Mouse (Mus musculus): ENCODE results near the gene Leng8. TPM values are rescaled to one million over a fixed set of nuclear protein-coding genes. Genes with fewer than 3 reads are reported as not detected.

Leng8 gene
- polyA plus RNA-seq, 1 experiment from 2014 or later, result 57.4 TPM

- Histone ChIP-seq H3K4me2 (ENCODE audit: low read length) (no peak overlapping the region), H3K36me3 (ENCODE audit: control insufficient read depth, insufficient read depth, low read length) (no peaks in the 10 kb centered on the region), H3K27ac (ENCODE audit: low read depth, low read length) (no peak overlapping the region), H3K27me3 (replicated peaks; ENCODE audit: control insufficient read depth, insufficient read depth, low read length) (no peaks in the 10 kb centered on the region), H3K9ac (ENCODE audit: low read depth, low read length) (no peak overlapping the region), H3K9me3 (ENCODE audit: control insufficient read depth, low read length) (no peaks in the 10 kb centered on the region), H3K4me1 (ENCODE audit: control insufficient read depth, insufficient read depth, low read depth, low read length) (peaks cover 3% of the 10 kb centered on the region; the same call in 1 of the 2 replicates), H3K4me3 (ENCODE audit: low read length) (no peak overlapping the region)
- no peak for ATAC-seq
Observed at GRCm38 (mm10) chr7:4167098-4167497, 30.3 kb downstream of the Leng8 start.

DNA sequence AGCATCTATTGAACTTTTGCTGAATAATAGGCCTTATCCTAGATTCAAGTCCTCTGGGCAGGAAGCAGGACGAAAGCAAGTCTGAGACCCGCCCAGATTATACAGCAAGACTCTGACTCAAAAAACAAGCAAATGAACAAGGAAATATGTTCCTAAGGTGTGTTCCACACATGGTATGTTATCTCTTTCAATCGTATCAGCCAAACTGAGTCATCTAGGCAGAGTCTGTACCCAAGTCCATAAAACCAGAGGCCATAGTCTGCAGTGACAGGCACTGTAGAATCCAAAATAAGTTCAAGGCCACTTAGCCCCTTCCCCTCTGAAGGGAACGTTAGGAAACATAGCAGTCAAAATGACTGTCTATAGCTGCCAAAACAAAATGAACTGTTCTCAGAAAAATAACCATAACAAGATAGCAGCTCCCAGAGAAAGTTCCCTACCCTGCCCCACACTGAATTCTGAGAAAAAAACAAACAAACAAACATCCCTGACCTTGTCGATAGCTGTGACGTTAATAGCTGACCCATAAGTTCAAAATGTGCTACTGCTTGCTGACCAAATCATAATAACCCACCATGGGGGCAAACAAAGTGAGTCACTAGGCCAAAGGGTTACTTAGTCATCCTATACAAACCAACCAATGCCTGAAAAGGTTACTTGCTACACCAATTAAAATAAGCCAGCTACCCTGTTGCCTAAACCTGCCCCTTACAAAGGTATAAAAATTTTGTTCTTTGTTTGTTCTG, 33.5 kb downstream of the Leng8 start:
- no peaks in the 10 kb centered on the region for H3K36me3 ChIP-seq (ENCODE audit: control insufficient read depth, insufficient read depth, low read length)
- no peaks in the 10 kb centered on the region for H3K4me1 ChIP-seq (ENCODE audit: control insufficient read depth, insufficient read depth, low read depth, low read length)
- 84% methylated on average over 6 of the region's 6 CpGs for WGBS
- H3K9me3 ChIP-seq (ENCODE audit: control insufficient read depth, low read length), result no peaks in the 10 kb centered on the region
- H3K27ac ChIP-seq (ENCODE audit: low read depth, low read length), result no peak overlapping the region
- no peak overlapping the region for H3K4me2 ChIP-seq (ENCODE audit: low read length)
- H3K9ac ChIP-seq (ENCODE audit: low read depth, low read length), result no peak overlapping the region
- no peaks in the 10 kb centered on the region for H3K27me3 ChIP-seq (replicated peaks; ENCODE audit: control insufficient read depth, insufficient read depth, low read length)
- H3K4me3 ChIP-seq (ENCODE audit: low read length), result no peak overlapping the region
- ATAC-seq, result no peak

DNA sequence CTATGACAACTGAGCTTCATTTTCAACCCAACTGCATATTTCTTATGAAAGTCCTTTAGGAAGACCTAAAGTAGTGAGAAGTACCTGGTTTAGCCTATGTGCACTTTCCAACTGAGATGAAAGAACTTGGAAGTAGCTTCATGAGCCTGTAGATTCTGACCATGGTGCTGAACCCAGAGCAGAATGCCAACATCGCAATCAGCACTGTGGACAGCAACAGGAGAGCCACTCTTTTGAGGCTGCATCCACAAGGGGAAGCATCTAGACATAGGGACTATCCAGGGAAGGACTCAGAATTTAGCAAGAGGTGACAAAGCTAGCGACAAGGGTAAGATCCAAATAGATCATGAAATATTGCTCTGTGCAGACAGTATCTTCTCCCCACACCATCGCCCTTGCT, 41.6 kb downstream of the Leng8 start:
- ATAC-seq, result no peak
- Histone ChIP-seq H3K9ac (ENCODE audit: low read depth, low read length) (no peak overlapping the region), H3K36me3 (ENCODE audit: control insufficient read depth, insufficient read depth, low read length) (no peaks in the 10 kb centered on the region), H3K27me3 (replicated peaks; ENCODE audit: control insufficient read depth, insufficient read depth, low read length) (no peaks in the 10 kb centered on the region), H3K4me1 (ENCODE audit: control insufficient read depth, insufficient read depth, low read depth, low read length) (no peaks in the 10 kb centered on the region), H3K4me3 (ENCODE audit: low read length) (no peak overlapping the region), H3K4me2 (ENCODE audit: low read length) (no peak overlapping the region), H3K9me3 (ENCODE audit: control insufficient read depth, low read length) (no peaks in the 10 kb centered on the region), H3K27ac (ENCODE audit: low read depth, low read length) (no peak overlapping the region)
- 52% methylated on average over 3 of the region's 3 CpGs for WGBS

Other genes starting within 250 kb of the Leng8 start
- 0.10 TPM in 1 of 2 replicates, not detected in the other for gene Gm14548, start 238.9 kb upstream of the Leng8 start, polyA plus RNA-seq (2015; fragmentation: Nextera tagmentation; extraction: Ambion mirVana)
- gene Lilra6, start 221.5 kb upstream of the Leng8 start, polyA plus RNA-seq (2015; fragmentation: Nextera tagmentation; extraction: Ambion mirVana), result not detected in 2 replicates
- gene Lair1, start 73.8 kb upstream of the Leng8 start, polyA plus RNA-seq (2015; fragmentation: Nextera tagmentation; extraction: Ambion mirVana), result 3.1 and 3.5 TPM in 2 replicates
- gene Ttyh1, start 17.6 kb upstream of the Leng8 start, polyA plus RNA-seq (2015; fragmentation: Nextera tagmentation; extraction: Ambion mirVana), result 204 and 239 TPM in 2 replicates
- gene Leng9, start 13.3 kb downstream of the Leng8 start, polyA plus RNA-seq (2015; fragmentation: Nextera tagmentation; extraction: Ambion mirVana), result 6.0 and 6.8 TPM in 2 replicates
- 8.5 and 9.7 TPM in 2 replicates for gene Cdc42ep5, start 27.8 kb downstream of the Leng8 start, polyA plus RNA-seq (2015; fragmentation: Nextera tagmentation; extraction: Ambion mirVana)
- 0.10 and 0.11 TPM in 2 replicates for gene Lilra5, start 100.7 kb downstream of the Leng8 start, polyA plus RNA-seq (2015; fragmentation: Nextera tagmentation; extraction: Ambion mirVana)
- not detected in 2 replicates for gene Ncr1, start 200.7 kb downstream of the Leng8 start, polyA plus RNA-seq (2015; fragmentation: Nextera tagmentation; extraction: Ambion mirVana)

All from hindbrain, embryonic 16.5 days (tissue).